Comparison of ENCODE assay signal across 8 mouse cellular contexts in the genomic region with DNA sequence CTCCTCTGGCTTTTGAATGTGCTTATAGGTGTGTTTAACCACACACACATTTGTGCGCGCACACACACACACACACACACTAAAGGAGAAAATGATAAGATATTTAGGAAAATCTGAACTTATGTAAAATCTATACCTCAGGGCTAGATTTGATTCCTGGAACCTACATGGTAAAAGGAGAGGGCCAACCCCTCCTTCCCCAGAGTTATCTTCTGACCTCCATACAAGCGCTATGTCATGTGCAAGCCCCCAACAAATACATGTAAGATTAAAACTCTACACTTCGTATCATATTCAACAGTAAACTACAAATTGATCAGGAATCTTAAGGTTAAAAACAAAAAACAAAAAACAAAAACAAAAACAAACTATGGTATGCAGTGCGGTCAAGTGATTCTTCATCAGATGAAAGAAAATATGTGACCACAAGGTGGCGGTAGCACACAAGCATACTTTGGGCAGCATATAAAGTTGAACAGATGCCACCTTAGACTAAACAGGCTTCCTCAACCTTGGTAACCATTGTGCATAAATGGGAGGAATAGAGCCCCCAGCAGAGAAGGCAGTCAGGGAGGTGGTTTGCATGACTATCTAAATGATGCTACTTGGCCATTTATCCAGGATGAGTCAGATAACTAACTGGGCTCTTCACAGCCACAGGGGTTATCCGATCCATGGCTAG. TPM values are rescaled to one million over a fixed set of nuclear protein-coding genes. Genes with fewer than 3 reads are reported as not detected.
DNase-seq lines count a peak whose midpoint lies in the region; ATAC-seq and TF ChIP-seq lines count a peak whose summit lies in the region.

No protein-coding gene starts in this region.

- no peaks in the 10 kb centered on the region for H3K27me3 ChIP-seq in heart, adult 2 months (ENCODE audit: control insufficient read depth, insufficient read depth, low read length)
- H3K27me3 ChIP-seq in heart, embryonic 11.5 days (ENCODE audit: control insufficient read depth, insufficient read depth, low read length), result peaks cover 3% of the 10 kb centered on the region; the same call in 1 of the 2 replicates
- H3K27me3 ChIP-seq in forebrain, embryonic 13.5 days, result peaks cover 9% of the 10 kb centered on the region; the same call in 1 of the 2 replicates
- no peaks in the 10 kb centered on the region for H3K27me3 ChIP-seq in midbrain, embryonic 11.5 days (ENCODE audit: control insufficient read depth, insufficient read depth, low read length)

- no peak overlapping the region for H3K9ac ChIP-seq in heart, adult 2 months (ENCODE audit: low read depth, low read length)
- no peak overlapping the region for H3K9ac ChIP-seq in heart, embryonic 11.5 days (ENCODE audit: low read depth, low read length)
- H3K9ac ChIP-seq in forebrain, embryonic 13.5 days, result no peak overlapping the region
- H3K9ac ChIP-seq in midbrain, embryonic 11.5 days (ENCODE audit: low read length), result no peak overlapping the region

- TF ChIP-seq POLR2A in heart, adult 2 months (IDR thresholded peaks at IDR 0.05; ENCODE audit: insufficient read depth, low read depth, low read length), result no peak

- no peak overlapping the region for H3K27ac ChIP-seq in heart, adult 2 months
- H3K27ac ChIP-seq in heart, embryonic 11.5 days (ENCODE audit: low read depth, low read length), result no peak overlapping the region
- H3K27ac ChIP-seq in forebrain, embryonic 13.5 days, result no peak overlapping the region
- no peak overlapping the region for H3K27ac ChIP-seq in midbrain, embryonic 11.5 days (ENCODE audit: low read depth, low read length)

- H3K4me1 ChIP-seq in heart, adult 2 months (ENCODE audit: control insufficient read depth, insufficient read depth, low read length), result no peaks in the 10 kb centered on the region
- no peaks in the 10 kb centered on the region for H3K4me1 ChIP-seq in heart, embryonic 11.5 days (ENCODE audit: control insufficient read depth, insufficient read depth, low read length)
- no peaks in the 10 kb centered on the region for H3K4me1 ChIP-seq in forebrain, embryonic 13.5 days
- H3K4me1 ChIP-seq in midbrain, embryonic 11.5 days (ENCODE audit: control insufficient read depth, insufficient read depth, low read length), result no peaks in the 10 kb centered on the region

- 52% methylated on average over 7 of the region's 7 CpGs for WGBS in heart, adult 2 months
- 54% methylated on average over 7 of the region's 7 CpGs for WGBS in heart, embryonic 11.5 days (ENCODE audit: insufficient replicate concordance)
- 57% methylated on average over 7 of the region's 7 CpGs for WGBS in forebrain, embryonic 13.5 days
- WGBS in midbrain, embryonic 11.5 days, result 56% methylated on average over 7 of the region's 7 CpGs

- H3K4me2 ChIP-seq in heart, embryonic 11.5 days, result no peak overlapping the region
- no peak overlapping the region for H3K4me2 ChIP-seq in forebrain, embryonic 13.5 days
- H3K4me2 ChIP-seq in midbrain, embryonic 11.5 days, result no peak overlapping the region

- H3K4me3 ChIP-seq in heart, adult 2 months, result no peak overlapping the region
- no peak overlapping the region for H3K4me3 ChIP-seq in heart, embryonic 11.5 days (ENCODE audit: low read depth, low read length)
- no peak overlapping the region for H3K4me3 ChIP-seq in forebrain, embryonic 13.5 days
- no peak overlapping the region for H3K4me3 ChIP-seq in midbrain, embryonic 11.5 days (ENCODE audit: low read depth, low read length)

- peak; percentile 19 to 39 for DNase-seq in heart, adult 2 months
- peak; percentile 71 for DNase-seq in c-Kit-positive CD71-negative TER-119-negative erythroid progenitor cells, embryonic 14.5 days (ENCODE audit: low read depth)
- peak; percentile 78 to 81 for DNase-seq in left cerebral cortex, postnatal 14 days (ENCODE audit: low spot score in 2 of 2)
- DNase-seq in midbrain, embryonic 11.5 days (ENCODE audit: low spot score, missing footprints), result peak; percentile 96
- DNase-seq in spleen, postnatal 4 days (ENCODE audit: low spot score in 2 of 2), result peak; percentile 50 to 78

- peaks cover 16% of the 10 kb centered on the region for H3K9me3 ChIP-seq in heart, embryonic 11.5 days (replicated peaks; ENCODE audit: control insufficient read depth, low read length)
- H3K9me3 ChIP-seq in forebrain, embryonic 13.5 days (replicated peaks), result 0 out of 2 replicates have a peak, but pooled peaks cover 7% of the 10 kb centered on the region
- peaks cover 11% of the 10 kb centered on the region for H3K9me3 ChIP-seq in midbrain, embryonic 11.5 days (ENCODE audit: control insufficient read depth, low read length)

- no peak for ATAC-seq in heart, embryonic 11.5 days (replicated peaks; ENCODE audit: insufficient number of reproducible peaks, low FRiP score, low TSS enrichment)
- peak; percentile 80 for ATAC-seq in forebrain, embryonic 13.5 days
- peak; percentile 70 for ATAC-seq in inflammation-experienced regulatory T-cells, adult 6 months
- peak; percentile 75 for ATAC-seq in midbrain, embryonic 11.5 days (ENCODE audit: low FRiP score)

- TF ChIP-seq CTCF in heart, adult 2 months (IDR thresholded peaks at IDR 0.05), result peak; percentile 80

- no peak for TF ChIP-seq EP300 in heart, adult 2 months (IDR thresholded peaks at IDR 0.05; ENCODE audit: insufficient read depth, low read depth, low read length)

- H3K79me2 ChIP-seq in heart, adult 2 months (replicated peaks; ENCODE audit: control insufficient read depth, insufficient read depth, low read length), result no peaks in the 10 kb centered on the region

- intact Hi-C loops in heart, adult 2 months (cut with DNase I), result loop anchor here (1.0 to 10.0 kb wide), 4 partner anchors 78 to 258 kb away; a partner anchor contains a TSS
- intact Hi-C loops in left cerebral cortex, postnatal 14 days (cut with DNase I), result loop anchor here (5.0 to 10.0 kb wide), 3 partner anchors 80 to 270 kb away; a partner anchor contains a TSS

- peaks cover 5% of the 10 kb centered on the region; the same call in 1 of the 2 replicates for H3K36me3 ChIP-seq in heart, adult 2 months (ENCODE audit: control insufficient read depth, insufficient read depth, low read length)
- H3K36me3 ChIP-seq in heart, embryonic 11.5 days (ENCODE audit: control insufficient read depth, insufficient read depth, low read length), result peaks cover 32% of the 10 kb centered on the region
- peaks cover 34% of the 10 kb centered on the region for H3K36me3 ChIP-seq in forebrain, embryonic 13.5 days (ENCODE audit: poor library complexity, severe bottlenecking)
- peaks cover 26% of the 10 kb centered on the region for H3K36me3 ChIP-seq in midbrain, embryonic 11.5 days (ENCODE audit: control insufficient read depth, insufficient read depth, low read length)

RNA-seq across cellular contexts. Expression of a gene that starts 6.9 kb away (rescaled TPM):
- 1 to 10 TPM; 7.5 to 9.8 TPM for total RNA-seq in heart, adult 2 months (2021)
- 1.4 and 3.2 TPM in 2 replicates for polyA plus RNA-seq in heart, adult 2 months (2012; rRNA removed)
- 14.1 and 16.4 TPM in 2 replicates for polyA plus RNA-seq in heart, embryonic 11.5 days (2014; fragmentation: Nextera tagmentation; extraction: Ambion mirVana)
- 22.3 and 23.8 TPM in 2 replicates for polyA plus RNA-seq in forebrain, embryonic 13.5 days (2015; fragmentation: Nextera tagmentation; extraction: Ambion mirVana)
- polyA plus RNA-seq in inflammation-experienced regulatory T-cells, adult 6 months (2017; shearing (Covaris generic)), result 10 to 100 TPM; 18.3 to 24.2 (median 21.8) TPM
- 10 to 100 TPM; 24.4 to 26.6 TPM for total RNA-seq in left cerebral cortex, postnatal 14 days (2021)
- 30.9 and 34.9 TPM in 2 replicates for polyA plus RNA-seq in midbrain, embryonic 11.5 days (2014; fragmentation: Nextera tagmentation; extraction: Ambion mirVana)

RNA-seq across cellular contexts. Expression of a gene that starts 25.6 kb away (rescaled TPM):
- 10 to 100 TPM in 1 of 2 experiments, 1 to 10 TPM in 1; 7.9 to 12.8 TPM for total RNA-seq in heart, adult 2 months (2021)
- 3.8 and 6.6 TPM in 2 replicates for polyA plus RNA-seq in heart, adult 2 months (2012; rRNA removed)
- polyA plus RNA-seq in heart, embryonic 11.5 days (2014; fragmentation: Nextera tagmentation; extraction: Ambion mirVana), result 16.4 and 17.1 TPM in 2 replicates
- 30.1 and 35.2 TPM in 2 replicates for polyA plus RNA-seq in forebrain, embryonic 13.5 days (2015; fragmentation: Nextera tagmentation; extraction: Ambion mirVana)
- polyA plus RNA-seq in inflammation-experienced regulatory T-cells, adult 6 months (2017; shearing (Covaris generic)), result 10 to 100 TPM; 25.0 to 25.9 (median 25.5) TPM
- 10 to 100 TPM; 29.2 to 29.5 TPM for total RNA-seq in left cerebral cortex, postnatal 14 days (2021)
- 37.3 and 41.7 TPM in 2 replicates for polyA plus RNA-seq in midbrain, embryonic 11.5 days (2014; fragmentation: Nextera tagmentation; extraction: Ambion mirVana)

RNA-seq across cellular contexts. Expression of a gene that starts 54.3 kb away (rescaled TPM):
- total RNA-seq in heart, adult 2 months (2021), result 10 to 100 TPM; 23.3 to 23.8 TPM
- 6.0 and 10.6 TPM in 2 replicates for polyA plus RNA-seq in heart, adult 2 months (2012; rRNA removed)
- 50.7 and 56.7 TPM in 2 replicates for polyA plus RNA-seq in heart, embryonic 11.5 days (2014; fragmentation: Nextera tagmentation; extraction: Ambion mirVana)
- polyA plus RNA-seq in forebrain, embryonic 13.5 days (2015; fragmentation: Nextera tagmentation; extraction: Ambion mirVana), result 158 TPM in 2 replicates
- polyA plus RNA-seq in inflammation-experienced regulatory T-cells, adult 6 months (2017; shearing (Covaris generic)), result 10 to 100 TPM; 44.4 to 55.8 (median 46.6) TPM
- total RNA-seq in left cerebral cortex, postnatal 14 days (2021), result 10 to 100 TPM; 46.3 to 46.6 TPM
- polyA plus RNA-seq in midbrain, embryonic 11.5 days (2014; fragmentation: Nextera tagmentation; extraction: Ambion mirVana), result 127 and 140 TPM in 2 replicates

Comparison
In these comparisons a context has a peak if more than half of its experiments do, and no peak if none do; other contexts are left out.
1. DNase-seq: peak in every context shown above with its lines; median percentile 96 in midbrain, embryonic 11.5 days; 80 in left cerebral cortex, postnatal 14 days; 71 in c-Kit-positive CD71-negative TER-119-negative erythroid progenitor cells, embryonic 14.5 days; 64 in spleen, postnatal 4 days; 29 in heart, adult 2 months.